ENCODE assay signal across 27 mouse cellular contexts in genomic region chr2:92082196-92082595, GRCm38 (mm10). TPM values are rescaled to one million over a fixed set of nuclear protein-coding genes. Genes with fewer than 3 reads are reported as not detected.
A peak's percentile ranks its signal among the peaks of the same experiment; 100 is the strongest.
DNase-seq lines count a peak whose midpoint lies in the region; ATAC-seq lines count a peak whose summit lies in the region.
"Had no signal": no experiment of that assay in that cellular context is flagged by ENCODE, and none has a peak within 500 bp of the region (broad histone marks: within the 10 kb centered on the region; RNA-seq: fewer than 3 reads in every experiment).

No protein-coding gene starts in this region.

- no peak overlapping the region for H3K9ac ChIP-seq in kidney, embryonic 15.5 days
- no peak overlapping the region for H3K9ac ChIP-seq in midbrain, embryonic 11.5 days (ENCODE audit: low read length)
- H3K9ac ChIP-seq: embryonic facial prominence, embryonic 13.5 days; forebrain, embryonic 12.5 days; forebrain, embryonic 15.5 days; heart, embryonic 13.5 days had no signal

- H3K4me2 ChIP-seq in kidney, embryonic 15.5 days = no peak overlapping the region
- H3K4me2 ChIP-seq in midbrain, embryonic 11.5 days = no peak overlapping the region
- H3K4me2 ChIP-seq: embryonic facial prominence, embryonic 13.5 days; forebrain, embryonic 12.5 days; forebrain, embryonic 15.5 days; heart, embryonic 13.5 days had no signal

- DNase-seq in kidney, adult 11 months = peak; percentile 55
- peak; percentile 64 for DNase-seq in midbrain, embryonic 11.5 days (ENCODE audit: low spot score, missing footprints)
- DNase-seq in midbrain, embryonic 10.5 days (ENCODE audit: low spot score) = no peak
- peak; percentile 14 for DNase-seq in kidney, postnatal 14 days
- DNase-seq in spleen, adult 18-20 months = no peak
- DNase-seq in layer of hippocampus, postnatal 10 days (ENCODE audit: low spot score in 2 of 2) = no peak
- no peak for DNase-seq in right cerebral cortex, postnatal 4 days
- DNase-seq: adrenal gland, adult 8-10 months; adrenal gland, postnatal 25 days; cerebellum, adult 11-12 months; cerebellum, adult 8-10 months; cerebellum, postnatal 10 days; cerebellum, postnatal 36 days; embryo, embryonic 11 days; gastrocnemius, postnatal 25 days; heart, adult 18-20 months; heart, postnatal 14 days; heart, postnatal 4 days had no signal

- no peaks in the 10 kb centered on the region for H3K36me3 ChIP-seq in kidney, embryonic 15.5 days
- no peaks in the 10 kb centered on the region for H3K36me3 ChIP-seq in midbrain, embryonic 11.5 days (ENCODE audit: control insufficient read depth, insufficient read depth, low read length)
- no peaks in the 10 kb centered on the region for H3K36me3 ChIP-seq in midbrain, embryonic 10.5 days
- H3K36me3 ChIP-seq: embryonic facial prominence, embryonic 10.5 days; embryonic facial prominence, embryonic 13.5 days; forebrain, embryonic 12.5 days; forebrain, embryonic 15.5 days; heart, embryonic 10.5 days; heart, embryonic 13.5 days had no signal

- H3K4me1 ChIP-seq in kidney, embryonic 15.5 days = no peaks in the 10 kb centered on the region
- no peaks in the 10 kb centered on the region for H3K4me1 ChIP-seq in midbrain, embryonic 11.5 days (ENCODE audit: control insufficient read depth, insufficient read depth, low read length)
- H3K4me1 ChIP-seq in midbrain, embryonic 10.5 days = no peaks in the 10 kb centered on the region
- H3K4me1 ChIP-seq: embryonic facial prominence, embryonic 10.5 days; forebrain, embryonic 12.5 days; forebrain, embryonic 15.5 days; heart, embryonic 10.5 days; heart, embryonic 13.5 days had no signal

- H3K9me3 ChIP-seq in kidney, embryonic 15.5 days (replicated peaks) = no peaks in the 10 kb centered on the region
- H3K9me3 ChIP-seq in midbrain, embryonic 11.5 days (ENCODE audit: control insufficient read depth, low read length) = no peaks in the 10 kb centered on the region
- H3K9me3 ChIP-seq in midbrain, embryonic 10.5 days (replicated peaks) = no peaks in the 10 kb centered on the region
- H3K9me3 ChIP-seq: embryonic facial prominence, embryonic 10.5 days; embryonic facial prominence, embryonic 13.5 days; forebrain, embryonic 12.5 days; forebrain, embryonic 15.5 days; heart, embryonic 10.5 days; heart, embryonic 13.5 days had no signal

- no peak for ATAC-seq in kidney, embryonic 15.5 days (replicated peaks; ENCODE audit: low FRiP score)
- ATAC-seq in midbrain, embryonic 11.5 days (ENCODE audit: low FRiP score) = no peak
- ATAC-seq: activated CD4-positive, CD25-positive, alpha-beta regulatory T cell, adult 4 months; forebrain, embryonic 15.5 days had no signal

- H3K27me3 ChIP-seq in kidney, embryonic 15.5 days = no peaks in the 10 kb centered on the region
- no peaks in the 10 kb centered on the region for H3K27me3 ChIP-seq in midbrain, embryonic 11.5 days (ENCODE audit: control insufficient read depth, insufficient read depth, low read length)
- H3K27me3 ChIP-seq in midbrain, embryonic 10.5 days (ENCODE audit: low read depth, poor library complexity, severe bottlenecking) = no peaks in the 10 kb centered on the region
- H3K27me3 ChIP-seq: embryonic facial prominence, embryonic 13.5 days; forebrain, embryonic 12.5 days; forebrain, embryonic 15.5 days; heart, embryonic 13.5 days had no signal

- WGBS in kidney, embryonic 15.5 days = 88% methylated on average over 4 of the region's 4 CpGs
- 93% methylated on average over 4 of the region's 4 CpGs for WGBS in midbrain, embryonic 11.5 days
- 91% methylated on average over 4 of the region's 4 CpGs for WGBS in midbrain, embryonic 10.5 days

- no peak overlapping the region for H3K4me3 ChIP-seq in kidney, embryonic 15.5 days (replicated peaks)
- no peak overlapping the region for H3K4me3 ChIP-seq in midbrain, embryonic 11.5 days (ENCODE audit: low read depth, low read length)
- H3K4me3 ChIP-seq in midbrain, embryonic 10.5 days = no peak overlapping the region
- H3K4me3 ChIP-seq: embryonic facial prominence, embryonic 10.5 days; embryonic facial prominence, embryonic 13.5 days; erythroblast, embryonic 14.5 days; forebrain, embryonic 12.5 days; forebrain, embryonic 15.5 days; heart, embryonic 10.5 days; heart, embryonic 13.5 days had no signal

- no peak overlapping the region for H3K27ac ChIP-seq in kidney, embryonic 15.5 days
- no peak overlapping the region for H3K27ac ChIP-seq in midbrain, embryonic 11.5 days (ENCODE audit: low read depth, low read length)
- H3K27ac ChIP-seq in midbrain, embryonic 10.5 days (replicated peaks) = no peak overlapping the region
- H3K27ac ChIP-seq: embryonic facial prominence, embryonic 10.5 days; embryonic facial prominence, embryonic 13.5 days; forebrain, embryonic 12.5 days; forebrain, embryonic 15.5 days; heart, embryonic 10.5 days; heart, embryonic 13.5 days had no signal

RNA-seq across cellular contexts. Expression of gene Phf21a, which starts 10.7 kb away (rescaled TPM):
- 28.7 and 32.3 TPM in 2 replicates for polyA plus RNA-seq in kidney, embryonic 15.5 days (2015; fragmentation: Nextera tagmentation; extraction: Ambion mirVana)
- polyA plus RNA-seq in midbrain, embryonic 11.5 days (2014; fragmentation: Nextera tagmentation; extraction: Ambion mirVana) = 34.4 and 37.5 TPM in 2 replicates
- polyA plus RNA-seq in midbrain, embryonic 10.5 days (2016; fragmentation: Nextera tagmentation; extraction: Ambion mirVana) = 36.7 and 41.3 TPM in 2 replicates
- total RNA-seq in layer of hippocampus, postnatal 10 days (2021) = 10 to 100 TPM; 75.5 to 83.7 TPM

RNA-seq across cellular contexts. Expression of gene Creb3l1, which starts 57.9 kb away (rescaled TPM):
- 14.0 and 14.9 TPM in 2 replicates for polyA plus RNA-seq in kidney, embryonic 15.5 days (2015; fragmentation: Nextera tagmentation; extraction: Ambion mirVana)
- polyA plus RNA-seq in midbrain, embryonic 11.5 days (2014; fragmentation: Nextera tagmentation; extraction: Ambion mirVana) = 2.0 and 2.1 TPM in 2 replicates
- 0.96 and 1.6 TPM in 2 replicates for polyA plus RNA-seq in midbrain, embryonic 10.5 days (2016; fragmentation: Nextera tagmentation; extraction: Ambion mirVana)
- 10 to 100 TPM; 10.4 to 11.6 TPM for total RNA-seq in layer of hippocampus, postnatal 10 days (2021)

Comparison
In these comparisons a context has a peak if more than half of its experiments do, and no peak if none do; other contexts are left out.
1. DNase-seq: peak in kidney, adult 11 months (single experiment), midbrain, embryonic 11.5 days (single experiment) and kidney, postnatal 14 days (single experiment); none in midbrain, embryonic 10.5 days (single experiment), spleen, adult 18-20 months (0 of 2), layer of hippocampus, postnatal 10 days (0 of 2) and right cerebral cortex, postnatal 4 days (single experiment).